Mouse (Mus musculus) limb, embryonic 14.5 days (tissue): Measurements from ENCODE around the gene Slc22a15. TPM values are rescaled to one million over a fixed set of nuclear protein-coding genes. Genes with fewer than 3 reads are reported as not detected.
A peak's percentile ranks its signal among the peaks of the same experiment; 100 is the strongest.

ENCODE experiments used
- ATAC-seq: fragments of 200-750 bp; cut with Nextera tagmentation; 2 replicates; pipeline ENCODE4 v1.8.0; 2017; ENCODE audit warnings: low read depth, moderate number of reproducible peaks, moderate TSS enrichment; ENCODE audit not compliant: low FRiP score
- DNase-seq: peaks from one replicate; pipeline ENCODE4 v3.0.0-alpha.2; 2015; ENCODE audit warnings: low spot score
- H3K27ac ChIP-seq: fragments of 300-500 bp; sonication (generic); replicated peaks from 2 replicates; pipeline ENCODE4 v1.5.1; 2014; ENCODE audit warnings: low read depth, mild to moderate bottlenecking, low read length, moderate library complexity, mixed read lengths
- H3K27me3 ChIP-seq: fragments of 300-500 bp; sonication (generic); 2 replicates; pipeline ENCODE4 v1.6.1; 2014; ENCODE audit warnings: low read length, mixed read lengths; ENCODE audit not compliant: control insufficient read depth, insufficient read depth
- H3K36me3 ChIP-seq: fragments of 300-500 bp; sonication (generic); 2 replicates; pipeline ENCODE4 v1.6.1; 2014; ENCODE audit warnings: mild to moderate bottlenecking, low read length, moderate library complexity, mixed read lengths; ENCODE audit not compliant: control insufficient read depth, insufficient read depth
- H3K4me1 ChIP-seq: fragments of 300-500 bp; sonication (generic); 2 replicates; pipeline ENCODE4 v1.6.1; 2014; ENCODE audit warnings: antibody characterized with exemption, low read length, mixed read lengths; ENCODE audit not compliant: control insufficient read depth, insufficient read depth
- H3K4me2 ChIP-seq: fragments of 300-500 bp; sonication (generic); replicated peaks from 2 replicates; pipeline ENCODE4 v1.6.1; 2014; ENCODE audit warnings: low read depth, mild to moderate bottlenecking, low read length, moderate library complexity; ENCODE audit not compliant: severe bottlenecking
- H3K4me3 ChIP-seq: fragments of 300-500 bp; sonication (generic); replicated peaks from 2 replicates; pipeline ENCODE4 v1.5.1; 2014; ENCODE audit warnings: low read length
- H3K9ac ChIP-seq: fragments of 300-500 bp; sonication (generic); 2 replicates; pipeline ENCODE4 v1.6.1; 2014; ENCODE audit warnings: mild to moderate bottlenecking, low read depth, low read length, moderate library complexity; ENCODE audit not compliant: severe bottlenecking
- H3K9me3 ChIP-seq: fragments of 300-500 bp; sonication (generic); 2 replicates; pipeline ENCODE4 v1.6.1; 2016; ENCODE audit warnings: low read length; ENCODE audit not compliant: control insufficient read depth
- POLR2A ChIP-seq: fragments of 200-500 bp; IDR thresholded peaks from 2 replicates; pipeline ENCODE4 v1.8.0; 2012; ENCODE audit warnings: inconsistent platforms, mild to moderate bottlenecking, moderate library complexity, borderline replicate concordance; ENCODE audit not compliant: insufficient read depth, insufficient read length; ENCODE audit errors: extremely low read depth
- WGBS: fragments of 180-500 bp; shearing (Covaris S2); extraction: QIAGEN DNeasy Blood & Tissue Kit; methylation state at CpG from one replicate; pipeline ENCODE4 v1.1.7; 2014; 5-methylcytosine and 5-hydroxymethylcytosine counted together
- polyA plus RNA-seq, 2 experiments: library from polyadenylated mRNA; depleted of rRNA in 1 of 2; stranded (reverse) in 1 of 2; unstranded in 1 of 2; fragments of >200 nt; fragmentation: Nextera tagmentation in 1 of 2; extraction: Ambion mirVana in 1 of 2; gene quantifications; 2 replicates each; pipeline versions ENCODE4 v1.2.1 to v1.2.3; 2012 to 2014

Slc22a15 gene
- polyA plus RNA-seq, 2 experiments, result 5.8 to 11.5 TPM

- TF ChIP-seq POLR2A, result no peak
- Histone ChIP-seq H3K4me3 (peak overlapping the region; percentile 13), H3K27ac (0 out of 2 replicates have a peak overlapping the region, but pooled peaks have one; percentile 27), H3K9ac (peak overlapping the region; percentile 12; the same call in 1 of the 2 replicates), H3K36me3 (no peaks in the 10 kb centered on the region), H3K4me2 (peak overlapping the region; percentile 44), H3K9me3 (no peaks in the 10 kb centered on the region), H3K4me1 (peaks cover 22% of the 10 kb centered on the region), H3K27me3 (no peaks in the 10 kb centered on the region)
- DNase-seq (peak; percentile 90), ATAC-seq (peak; percentile 92)
- WGBS, result 0% methylated on average over 8 of the region's 8 CpGs
Observed at GRCm38 (mm10) chr3:101836045-101836444, 88.2 kb downstream of the Slc22a15 start.

GRCm38 (mm10) chr3:101831189-101831858 is 92.9 kb downstream of the Slc22a15 start:
- WGBS, result 21% methylated on average over 10 of the region's 10 CpGs
- Histone ChIP-seq H3K4me2 (no peak overlapping the region), H3K4me3 (no peak overlapping the region), H3K27me3 (no peaks in the 10 kb centered on the region), H3K27ac (no peak overlapping the region), H3K36me3 (no peaks in the 10 kb centered on the region), H3K4me1 (peaks cover 16% of the 10 kb centered on the region), H3K9me3 (no peaks in the 10 kb centered on the region), H3K9ac (no peak overlapping the region)
- DNase-seq, result peak; percentile 66
- no peak for TF ChIP-seq POLR2A
- peak; percentile 80 for ATAC-seq

- Histone ChIP-seq H3K36me3 (no peaks in the 10 kb centered on the region), H3K9me3 (no peaks in the 10 kb centered on the region), H3K4me3 (no peak overlapping the region), H3K27ac (no peak overlapping the region), H3K4me2 (no peak overlapping the region), H3K27me3 (no peaks in the 10 kb centered on the region), H3K9ac (no peak overlapping the region), H3K4me1 (peaks cover 7% of the 10 kb centered on the region)
- no peak for TF ChIP-seq POLR2A
- WGBS, result 75% methylated on average over 10 of the region's 10 CpGs
- DNase-seq (no peak), ATAC-seq (no peak)
Observed at GRCm38 (mm10) chr3:101829881-101830616, 94.2 kb downstream of the Slc22a15 start.

- Histone ChIP-seq H3K27me3 (no peaks in the 10 kb centered on the region), H3K4me3 (no peak overlapping the region), H3K36me3 (no peaks in the 10 kb centered on the region), H3K9me3 (no peaks in the 10 kb centered on the region), H3K27ac (no peak overlapping the region), H3K4me1 (peaks cover 7% of the 10 kb centered on the region), H3K4me2 (no peak overlapping the region), H3K9ac (no peak overlapping the region)
- no peak for TF ChIP-seq POLR2A
- WGBS, result 42% methylated on average over 3 of the region's 3 CpGs
- no peak for DNase-seq
- no peak for ATAC-seq
Observed at GRCm38 (mm10) chr3:101828595-101828994, 95.7 kb downstream of the Slc22a15 start.

GRCm38 (mm10) chr3:101827220-101827715 is 97.0 kb downstream of the Slc22a15 start:
- ATAC-seq (no peak), DNase-seq (no peak)
- Histone ChIP-seq H3K9me3 (no peaks in the 10 kb centered on the region), H3K36me3 (no peaks in the 10 kb centered on the region), H3K27ac (no peak overlapping the region), H3K4me3 (no peak overlapping the region), H3K9ac (no peak overlapping the region), H3K4me2 (no peak overlapping the region), H3K4me1 (peaks cover 7% of the 10 kb centered on the region), H3K27me3 (no peaks in the 10 kb centered on the region)
- no peak for TF ChIP-seq POLR2A
- 79% methylated on average over 6 of the region's 6 CpGs for WGBS
